In genomic region chr13:59271661-59272060, GRCm38 (mm10) we compare ENCODE assay signal across 34 mouse cellular contexts.
"Had no signal": no experiment of that assay in that cellular context is flagged by ENCODE, and none has a peak within 500 bp of the region (broad histone marks: within the 10 kb centered on the region; RNA-seq: fewer than 3 reads in every experiment).

No protein-coding gene starts in this region.

- DNase-seq: heart, postnatal 10 days; heart, postnatal 14 days; heart, postnatal 36 days; heart, postnatal 4 days; kidney, adult 11 months; kidney, adult 18-20 months; kidney, adult 2 months; kidney, adult 8-10 months; kidney, adult 9 months; kidney, postnatal 10 days; kidney, postnatal 14 days; kidney, postnatal 25 days; kidney, postnatal 36 days; kidney, postnatal 4 days; layer of hippocampus, adult 9-11 months; layer of hippocampus, postnatal 36 days had no signal

- ATAC-seq: hindbrain, embryonic 16.5 days; hindbrain, postnatal 0 days; inflammation-experienced regulatory T-cells, adult 6 months; intestine, embryonic 15.5 days; intestine, embryonic 16.5 days; intestine, postnatal 0 days had no signal

- H3K4me1 ChIP-seq: heart, embryonic 13.5 days; heart, embryonic 15.5 days; hindbrain, embryonic 12.5 days; hindbrain, embryonic 13.5 days; hindbrain, embryonic 15.5 days; intestine, embryonic 15.5 days; kidney, embryonic 15.5 days had no signal

- H3K4me2 ChIP-seq: heart, embryonic 11.5 days; heart, embryonic 13.5 days; heart, embryonic 15.5 days; hindbrain, embryonic 12.5 days; hindbrain, embryonic 13.5 days; hindbrain, embryonic 14.5 days; hindbrain, embryonic 15.5 days; intestine, embryonic 15.5 days; kidney, embryonic 15.5 days had no signal

- H3K4me3 ChIP-seq: heart, embryonic 13.5 days; heart, embryonic 15.5 days; hindbrain, embryonic 10.5 days; hindbrain, embryonic 12.5 days; hindbrain, embryonic 13.5 days; hindbrain, embryonic 15.5 days; intestine, embryonic 15.5 days; kidney, embryonic 15.5 days; layer of hippocampus, adult 2 months; left cerebral cortex, adult 2 months had no signal

- H3K27ac ChIP-seq: heart, embryonic 13.5 days; heart, embryonic 15.5 days; hindbrain, embryonic 10.5 days; hindbrain, embryonic 12.5 days; hindbrain, embryonic 13.5 days; hindbrain, embryonic 14.5 days; hindbrain, embryonic 15.5 days; hindbrain, postnatal 0 days; intestine, embryonic 15.5 days; kidney, embryonic 15.5 days; kidney, postnatal 0 days; layer of hippocampus, adult 2 months; left cerebral cortex, adult 2 months had no signal

- H3K9ac ChIP-seq: heart, embryonic 13.5 days; heart, embryonic 15.5 days; hindbrain, embryonic 12.5 days; hindbrain, embryonic 13.5 days; hindbrain, embryonic 14.5 days; hindbrain, embryonic 15.5 days; intestine, embryonic 15.5 days; kidney, embryonic 15.5 days had no signal

- H3K36me3 ChIP-seq: heart, embryonic 13.5 days; heart, embryonic 15.5 days; hindbrain, embryonic 10.5 days; hindbrain, embryonic 12.5 days; hindbrain, embryonic 13.5 days; hindbrain, embryonic 15.5 days; intestine, embryonic 15.5 days; kidney, embryonic 15.5 days had no signal

- H3K27me3 ChIP-seq: heart, embryonic 13.5 days; heart, embryonic 15.5 days; hindbrain, embryonic 12.5 days; hindbrain, embryonic 13.5 days; hindbrain, embryonic 15.5 days; intestine, embryonic 15.5 days; kidney, embryonic 15.5 days had no signal

- H3K9me3 ChIP-seq: heart, embryonic 13.5 days; heart, embryonic 15.5 days; hindbrain, embryonic 10.5 days; hindbrain, embryonic 12.5 days; hindbrain, embryonic 13.5 days; hindbrain, embryonic 15.5 days; intestine, embryonic 15.5 days; kidney, embryonic 15.5 days had no signal
